Mouse (Mus musculus): Measurements from ENCODE around the gene Ubtfl1. TPM values are rescaled to one million over a fixed set of nuclear protein-coding genes. Genes with fewer than 3 reads are reported as not detected.

The Ubtfl1 gene
- total and polyA plus RNA-seq, 2 experiments = not detected

DNA sequence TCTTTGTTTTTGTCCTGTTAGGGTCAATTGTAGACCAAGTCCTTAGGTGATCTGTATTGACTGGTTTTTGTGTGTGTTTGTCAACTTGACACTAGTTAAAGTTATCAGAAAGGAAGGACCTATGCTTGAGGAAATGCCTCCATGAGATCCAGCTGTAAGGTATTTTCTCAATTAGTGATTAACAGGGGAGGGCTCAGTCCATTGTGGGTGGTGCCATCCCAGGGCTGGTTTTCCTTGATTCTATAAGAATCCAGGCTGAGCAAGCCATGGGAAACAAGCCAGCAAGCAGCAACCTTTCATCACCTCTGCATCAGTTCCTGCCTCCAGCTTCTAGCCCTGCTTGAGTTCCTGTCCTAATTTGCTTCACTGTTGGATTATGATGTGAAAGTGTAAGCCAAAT, 26.1 kb downstream of the Ubtfl1 start, which contains the start of gene Mbd3l2:
Gene Mbd3l2 (plus strand): TSS at position 301 of the 400 bp plus-strand sequence.
- no peak for DNase-seq (ENCODE audit: extremely low read depth, low read depth, low spot score)
- H3K4me1 ChIP-seq (ENCODE audit: control insufficient read depth, insufficient read depth, low read length) = no peaks in the 10 kb centered on the region
- no peaks in the 10 kb centered on the region for H3K79me2 ChIP-seq (ENCODE audit: control insufficient read depth, insufficient read depth, low read length)

DNA sequence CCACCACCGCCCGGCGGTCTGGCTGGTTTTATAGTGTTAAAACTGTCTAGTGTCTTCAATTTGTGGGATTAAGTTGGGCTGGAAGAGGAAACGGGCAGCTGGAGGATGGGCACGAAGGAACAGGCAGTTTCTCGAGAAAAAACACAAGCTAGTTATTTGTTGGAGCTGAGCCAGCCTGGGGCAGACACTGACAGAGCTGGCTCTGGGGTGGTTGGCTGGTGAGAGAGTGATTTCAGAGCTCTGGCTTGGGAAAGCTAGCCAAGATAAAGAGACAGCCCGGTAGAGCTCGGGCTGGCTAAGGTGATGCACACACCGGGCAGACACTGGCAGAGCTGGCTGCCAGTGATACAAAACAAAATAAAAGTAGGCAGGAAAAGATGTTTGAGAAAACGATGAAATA, 27.5 kb downstream of the Ubtfl1 start:
- Histone ChIP-seq H3K27ac (replicated peaks; ENCODE audit: insufficient read depth, low read depth, low read length) (no peak overlapping the region), H3K4me3 (ENCODE audit: insufficient read depth, low read depth, low read length) (no peak overlapping the region), H3K27me3 (ENCODE audit: control insufficient read depth, insufficient read depth, low read length) (no peaks in the 10 kb centered on the region), H3K36me3 (ENCODE audit: control insufficient read depth, insufficient read depth, low read length) (no peaks in the 10 kb centered on the region), H3K9ac (ENCODE audit: low read depth, low read length) (no peak overlapping the region), H3K4me1 (ENCODE audit: control insufficient read depth, insufficient read depth, low read length) (no peaks in the 10 kb centered on the region), H3K79me2 (ENCODE audit: control insufficient read depth, insufficient read depth, low read length) (no peaks in the 10 kb centered on the region)
- TF ChIP-seq POLR2A (IDR thresholded peaks at IDR 0.05; ENCODE audit: extremely low read depth, insufficient read depth, low read length) (no peak), CTCF (IDR thresholded peaks at IDR 0.05; ENCODE audit: low read depth, low read length) (no peak)
- WGBS = 73% methylated on average over 10 of the region's 10 CpGs
- DNase-seq (ENCODE audit: extremely low read depth, low read depth, low spot score) = peak; percentile 3

More for the DNA sequence above, 26.1 kb downstream of the Ubtfl1 start, which contains the start of gene Mbd3l2:
- no peak within 1 kb of the TSS for H3K4me3 ChIP-seq (ENCODE audit: insufficient read depth, low read depth, low read length)
- H3K9ac ChIP-seq (ENCODE audit: low read depth, low read length) = no peak within 1 kb of the TSS
- no peaks in the 10 kb centered on the region for H3K27me3 ChIP-seq (ENCODE audit: control insufficient read depth, insufficient read depth, low read length)
- no peak within 1 kb of the TSS for H3K27ac ChIP-seq (replicated peaks; ENCODE audit: insufficient read depth, low read depth, low read length)
- no peaks in the 10 kb centered on the region for H3K36me3 ChIP-seq (ENCODE audit: control insufficient read depth, insufficient read depth, low read length)
- TF ChIP-seq POLR2A (IDR thresholded peaks at IDR 0.05; ENCODE audit: extremely low read depth, insufficient read depth, low read length) = no peak
- no peak for TF ChIP-seq CTCF (IDR thresholded peaks at IDR 0.05; ENCODE audit: low read depth, low read length)

GRCm38 (mm10) chr9:18456520-18456919, 52.3 kb downstream of the Ubtfl1 start:
- no peaks in the 10 kb centered on the region for H3K4me1 ChIP-seq (ENCODE audit: control insufficient read depth, insufficient read depth, low read length)

More at GRCm38 (mm10) chr9:18456520-18456919, 52.3 kb downstream of the Ubtfl1 start:
- WGBS = 98% methylated on average over 4 of the region's 4 CpGs
- no peak overlapping the region for H3K27ac ChIP-seq (replicated peaks; ENCODE audit: insufficient read depth, low read depth, low read length)
- TF ChIP-seq CTCF (IDR thresholded peaks at IDR 0.05; ENCODE audit: low read depth, low read length) (no peak), POLR2A (IDR thresholded peaks at IDR 0.05; ENCODE audit: extremely low read depth, insufficient read depth, low read length) (no peak)
- DNase-seq (ENCODE audit: extremely low read depth, low read depth, low spot score) = no peak
- H3K9ac ChIP-seq (ENCODE audit: low read depth, low read length) = no peak overlapping the region
- H3K4me3 ChIP-seq (ENCODE audit: insufficient read depth, low read depth, low read length) = no peak overlapping the region
- no peaks in the 10 kb centered on the region for H3K27me3 ChIP-seq (ENCODE audit: control insufficient read depth, insufficient read depth, low read length)
- H3K36me3 ChIP-seq (ENCODE audit: control insufficient read depth, insufficient read depth, low read length) = peaks cover 21% of the 10 kb centered on the region
- H3K79me2 ChIP-seq (ENCODE audit: control insufficient read depth, insufficient read depth, low read length) = no peaks in the 10 kb centered on the region

Other genes with a start within 250 kb of the Ubtfl1 start
- gene Chordc1, start 112.3 kb upstream of the Ubtfl1 start, total RNA-seq (2014; rRNA removed) = 23.4 and 28.1 TPM in 2 replicates
- 29.5 and 34.1 TPM in 2 replicates for gene Chordc1, start 112.3 kb upstream of the Ubtfl1 start, polyA plus RNA-seq (2012; rRNA removed)
- gene Naalad2, start 1.4 kb upstream of the Ubtfl1 start, total RNA-seq (2014; rRNA removed) = 1.5 and 1.6 TPM in 2 replicates
- gene Naalad2, start 1.4 kb upstream of the Ubtfl1 start, polyA plus RNA-seq (2012; rRNA removed) = 0.09 and 0.43 TPM in 2 replicates
- gene Mbd3l2, start 26.2 kb downstream of the Ubtfl1 start, total RNA-seq (2014; rRNA removed) = not detected in 2 replicates
- not detected in 2 replicates for gene Mbd3l2, start 26.2 kb downstream of the Ubtfl1 start, polyA plus RNA-seq (2012; rRNA removed)
- gene Zfp558, start 73.8 kb downstream of the Ubtfl1 start, total RNA-seq (2014; rRNA removed) = 0.74 and 0.92 TPM in 2 replicates
- 0.04 and 0.10 TPM in 2 replicates for gene Zfp558, start 73.8 kb downstream of the Ubtfl1 start, polyA plus RNA-seq (2012; rRNA removed)
- not detected in 2 replicates for gene Mbd3l1, start 73.9 kb downstream of the Ubtfl1 start, total RNA-seq (2014; rRNA removed)
- not detected in 2 replicates for gene Mbd3l1, start 73.9 kb downstream of the Ubtfl1 start, polyA plus RNA-seq (2012; rRNA removed)